Mouse (Mus musculus) neural tube, embryonic 11.5 days (tissue): ENCODE measurements around the gene Setd1b. TPM values are rescaled to one million over a fixed set of nuclear protein-coding genes. Genes with fewer than 3 reads are reported as not detected.
"Not testable (repeated sequence)": the region's sequence is repeated elsewhere in the genome, so short reads cannot be mapped to it uniquely, and the experiment has no call there.

Experiments used
- ATAC-seq: fragments of 200-750 bp; cut with Nextera tagmentation; 2 replicates; pipeline ENCODE4 v1.8.0; 2017; ENCODE audit warnings: moderate number of reproducible peaks, mild to moderate bottlenecking, moderate TSS enrichment, moderate library complexity; ENCODE audit not compliant: insufficient read depth, low FRiP score, low TSS enrichment
- DNase-seq: peaks from one replicate; pipeline ENCODE4 v3.0.0-alpha.2; 2015; ENCODE audit warnings: low spot score
- H3K27ac ChIP-seq: fragments of 300-500 bp; sonication (generic); 2 replicates; pipeline ENCODE4 v1.5.1; 2014; ENCODE audit warnings: low read depth, mild to moderate bottlenecking, low read length
- H3K27me3 ChIP-seq: fragments of 300-500 bp; sonication (generic); 2 replicates; pipeline ENCODE4 v1.6.1; 2014; ENCODE audit warnings: mild to moderate bottlenecking, low read length, mixed read lengths; ENCODE audit not compliant: control insufficient read depth, insufficient read depth
- H3K36me3 ChIP-seq: fragments of 300-500 bp; sonication (generic); 2 replicates; pipeline ENCODE4 v1.6.1; 2014; ENCODE audit warnings: mild to moderate bottlenecking, low read length, moderate library complexity, mixed read lengths; ENCODE audit not compliant: control insufficient read depth, insufficient read depth
- H3K4me1 ChIP-seq: fragments of 300-500 bp; sonication (generic); 2 replicates; pipeline ENCODE4 v1.6.1; 2014; ENCODE audit warnings: low read length, mixed read lengths; ENCODE audit not compliant: control insufficient read depth, insufficient read depth
- H3K4me2 ChIP-seq: fragments of 300-500 bp; sonication (generic); 2 replicates; pipeline ENCODE4 v1.6.1; 2014; ENCODE audit warnings: low read depth, mild to moderate bottlenecking, moderate library complexity
- H3K4me3 ChIP-seq: fragments of 300-500 bp; sonication (generic); 2 replicates; pipeline ENCODE4 v1.5.1; 2014; ENCODE audit warnings: low read depth, low read length
- H3K9ac ChIP-seq: fragments of 300-500 bp; sonication (generic); 2 replicates; pipeline ENCODE4 v1.6.1; 2014; ENCODE audit warnings: mild to moderate bottlenecking, low read length
- H3K9me3 ChIP-seq: fragments of 300-500 bp; sonication (generic); 2 replicates; pipeline ENCODE4 v1.6.1; 2016; ENCODE audit warnings: low read length; ENCODE audit not compliant: control insufficient read depth
- WGBS: fragments of 180-500 bp; shearing (Covaris S2); extraction: QIAGEN DNeasy Blood & Tissue Kit; methylation state at CpG from one replicate; pipeline ENCODE4 v1.1.7; 2014; 5-methylcytosine and 5-hydroxymethylcytosine counted together
- polyA plus RNA-seq: library from polyadenylated mRNA; unstranded; fragments of >200 nt; fragmentation: Nextera tagmentation; extraction: Ambion mirVana; gene quantifications from 2 replicates; pipeline ENCODE4 v1.2.1, GENCODE M21; 2014

Gene Setd1b
- polyA plus RNA-seq, 1 experiment from 2014 or later: 10.9 TPM

GRCm38 (mm10) chr5:123193436-123193835, 51.4 kb downstream of the Setd1b start:
- no peaks in the 10 kb centered on the region for H3K9me3 ChIP-seq
- H3K4me2 ChIP-seq: no peak overlapping the region
- ATAC-seq (no peak), DNase-seq (no peak)
- H3K4me1 ChIP-seq: no peaks in the 10 kb centered on the region
- no peak overlapping the region for H3K27ac ChIP-seq
- H3K36me3 ChIP-seq: no peaks in the 10 kb centered on the region
- H3K27me3 ChIP-seq: no peaks in the 10 kb centered on the region
- 83% methylated on average over 5 of the region's 5 CpGs for whole genome bisulfite sequencing
- no peak overlapping the region for H3K4me3 ChIP-seq
- H3K9ac ChIP-seq: no peak overlapping the region

- H3K4me2 ChIP-seq: no peak overlapping the region
- no peak for ATAC-seq
- no peaks in the 10 kb centered on the region for H3K9me3 ChIP-seq
- no peak for DNase-seq
- H3K27me3 ChIP-seq: no peaks in the 10 kb centered on the region
- WGBS: 90% methylated on average over 6 of the region's 6 CpGs
- H3K4me3 ChIP-seq: no peak overlapping the region
- H3K9ac ChIP-seq: no peak overlapping the region
- no peaks in the 10 kb centered on the region for H3K36me3 ChIP-seq
- H3K27ac ChIP-seq: no peak overlapping the region
- no peaks in the 10 kb centered on the region for H3K4me1 ChIP-seq
These were observed 52.9 kb downstream of the Setd1b start for GRCm38 (mm10) chr5:123194856-123195255.

GRCm38 (mm10) chr5:123195500-123196000, 53.6 kb downstream of the Setd1b start:
- ATAC-seq (no peak), DNase-seq (no peak)
- Histone ChIP-seq H3K4me2 (no peak overlapping the region), H3K36me3 (no peaks in the 10 kb centered on the region), H3K27ac (no peak overlapping the region), H3K9ac (no peak overlapping the region), H3K4me1 (no peaks in the 10 kb centered on the region), H3K27me3 (no peaks in the 10 kb centered on the region), H3K9me3 (no peaks in the 10 kb centered on the region), H3K4me3 (no peak overlapping the region)
- WGBS: 88% methylated on average over 16 of the region's 16 CpGs

GRCm38 (mm10) chr5:123196746-123197145, 54.8 kb downstream of the Setd1b start:
- Histone ChIP-seq H3K4me2 (no peak overlapping the region), H3K4me3 (no peak overlapping the region), H3K9ac (no peak overlapping the region), H3K9me3 (no peaks in the 10 kb centered on the region), H3K36me3 (no peaks in the 10 kb centered on the region), H3K27ac (no peak overlapping the region), H3K4me1 (no peaks in the 10 kb centered on the region), H3K27me3 (no peaks in the 10 kb centered on the region)
- DNase-seq (no peak), ATAC-seq (no peak)
- WGBS: 77% methylated on average over 4 of the region's 4 CpGs

GRCm38 (mm10) chr5:123198523-123198922, 56.5 kb downstream of the Setd1b start:
- H3K27ac ChIP-seq: no peak overlapping the region
- no peak overlapping the region for H3K4me3 ChIP-seq
- no peak overlapping the region for H3K4me2 ChIP-seq
- H3K4me1 ChIP-seq: no peaks in the 10 kb centered on the region
- no peak overlapping the region for H3K9ac ChIP-seq
- H3K36me3 ChIP-seq: no peaks in the 10 kb centered on the region
- 93% methylated on average over 4 of the region's 4 CpGs for WGBS
- no peaks in the 10 kb centered on the region for H3K9me3 ChIP-seq
- no peak for ATAC-seq
- DNase-seq: no peak
- H3K27me3 ChIP-seq: no peaks in the 10 kb centered on the region

- not testable (repeated sequence) for H3K9ac ChIP-seq, H3K27ac ChIP-seq, DNase-seq, H3K4me1 ChIP-seq, H3K4me2 ChIP-seq, ATAC-seq, H3K36me3 ChIP-seq, H3K9me3 ChIP-seq, H3K27me3 ChIP-seq, H3K4me3 ChIP-seq
- 94% methylated on average over 5 of the region's 7 CpGs for WGBS
These were observed 59.0 kb downstream of the Setd1b start for GRCm38 (mm10) chr5:123200816-123201522.

GRCm38 (mm10) chr5:123201523-123201892, 59.5 kb downstream of the Setd1b start:
- H3K27ac ChIP-seq: no peak overlapping the region
- no peaks in the 10 kb centered on the region for H3K9me3 ChIP-seq
- ATAC-seq: no peak
- H3K4me2 ChIP-seq: no peak overlapping the region
- H3K27me3 ChIP-seq: no peaks in the 10 kb centered on the region
- no peak for DNase-seq
- no peak overlapping the region for H3K4me3 ChIP-seq
- 86% methylated on average over 7 of the region's 7 CpGs for WGBS
- no peaks in the 10 kb centered on the region for H3K4me1 ChIP-seq
- no peak overlapping the region for H3K9ac ChIP-seq
- no peaks in the 10 kb centered on the region for H3K36me3 ChIP-seq

GRCm38 (mm10) chr5:123201987-123202386, 60.0 kb downstream of the Setd1b start:
- Histone ChIP-seq H3K36me3 (no peaks in the 10 kb centered on the region), H3K4me2 (no peak overlapping the region), H3K9me3 (no peaks in the 10 kb centered on the region), H3K9ac (no peak overlapping the region), H3K4me3 (no peak overlapping the region), H3K27ac (no peak overlapping the region), H3K27me3 (no peaks in the 10 kb centered on the region), H3K4me1 (no peaks in the 10 kb centered on the region)
- no peak for ATAC-seq
- 87% methylated on average over 5 of the region's 5 CpGs for WGBS
- no peak for DNase-seq

- H3K27ac ChIP-seq, H3K9ac ChIP-seq, H3K27me3 ChIP-seq, H3K4me3 ChIP-seq, H3K4me2 ChIP-seq, H3K36me3 ChIP-seq, H3K9me3 ChIP-seq, ATAC-seq, H3K4me1 ChIP-seq, DNase-seq: not testable (repeated sequence)
- 51% methylated on average over 4 of the region's 4 CpGs for WGBS
These were observed 60.8 kb downstream of the Setd1b start for GRCm38 (mm10) chr5:123202771-123203170.
